Mouse (Mus musculus) limb, embryonic 13.5 days (tissue): ENCODE measurements around the gene Mtfmt. TPM values are rescaled to one million over a fixed set of nuclear protein-coding genes. Genes with fewer than 3 reads are reported as not detected.

ENCODE experiments used
- ATAC-seq: fragments of 200-750 bp; cut with Nextera tagmentation; 2 replicates; pipeline ENCODE4 v1.8.0; 2017; ENCODE audit warnings: low read depth, moderate number of reproducible peaks, moderate TSS enrichment; ENCODE audit not compliant: low FRiP score
- H3K27ac ChIP-seq: fragments of 300-500 bp; sonication (generic); 2 replicates; pipeline ENCODE4 v1.5.1; 2015; ENCODE audit warnings: inconsistent platforms, mild to moderate bottlenecking, moderate library complexity
- H3K27me3 ChIP-seq: fragments of 300-500 bp; sonication (generic); 2 replicates; pipeline ENCODE4 v1.6.1; 2015; ENCODE audit warnings: mild to moderate bottlenecking, inconsistent platforms
- H3K36me3 ChIP-seq: fragments of 300-500 bp; sonication (generic); 2 replicates; pipeline ENCODE4 v1.6.1; 2015; ENCODE audit warnings: inconsistent platforms, mild to moderate bottlenecking, moderate library complexity
- H3K4me1 ChIP-seq: fragments of 300-500 bp; sonication (generic); 2 replicates; pipeline ENCODE4 v1.6.1; 2015; ENCODE audit warnings: inconsistent platforms
- H3K4me2 ChIP-seq: fragments of 300-500 bp; sonication (generic); replicated peaks from 2 replicates; pipeline ENCODE4 v1.6.1; 2015; ENCODE audit warnings: inconsistent platforms, mild to moderate bottlenecking, moderate library complexity
- H3K4me3 ChIP-seq: fragments of 300-500 bp; sonication (generic); 2 replicates; pipeline ENCODE4 v1.5.1; 2015; ENCODE audit warnings: moderate library complexity, mild to moderate bottlenecking, inconsistent platforms
- H3K9ac ChIP-seq: fragments of 300-500 bp; sonication (generic); 2 replicates; pipeline ENCODE4 v1.6.1; 2015; ENCODE audit warnings: mild to moderate bottlenecking, inconsistent platforms
- H3K9me3 ChIP-seq: fragments of 300-500 bp; sonication (generic); 2 replicates; pipeline ENCODE4 v1.6.1; 2016; ENCODE audit warnings: inconsistent platforms
- WGBS: fragments of 180-500 bp; shearing (Covaris S2); methylation state at CpG from one replicate; pipeline ENCODE4 v1.1.7; 2015; 5-methylcytosine and 5-hydroxymethylcytosine counted together
- polyA plus RNA-seq: library from polyadenylated mRNA; unstranded; fragments of >200 nt; fragmentation: Nextera tagmentation; extraction: Ambion mirVana; gene quantifications from 2 replicates; pipeline ENCODE4 v1.2.1, GENCODE M21; 2015

Mtfmt gene
- polyA plus RNA-seq, 1 experiment from 2014 or later, result 25.2 TPM

DNA sequence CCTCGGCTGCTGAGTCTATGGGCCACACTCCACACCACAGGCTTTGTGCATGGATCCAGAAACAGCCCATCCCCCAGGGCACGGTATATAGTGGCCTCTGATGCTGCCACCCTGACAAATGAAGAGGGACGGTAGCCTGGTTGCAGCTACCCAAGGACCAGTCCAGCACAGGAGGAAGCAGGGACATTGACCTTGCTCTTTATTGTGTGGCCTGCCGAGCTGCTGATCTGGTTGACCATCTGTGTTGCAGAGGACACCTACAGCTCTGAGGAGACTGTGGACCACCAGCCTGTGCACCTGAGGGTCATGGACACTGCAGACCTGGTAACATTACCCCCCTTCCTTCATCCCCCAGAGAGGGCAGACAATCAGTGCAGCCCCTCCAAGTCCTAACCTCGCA is 28.3 kb upstream of the Mtfmt start:
- H3K9ac ChIP-seq, result no peak overlapping the region
- WGBS, result 81% methylated on average over 5 of the region's 5 CpGs
- no peaks in the 10 kb centered on the region for H3K4me1 ChIP-seq
- peaks cover 8% of the 10 kb centered on the region; the same call in 1 of the 2 replicates for H3K36me3 ChIP-seq
- no peak overlapping the region for H3K27ac ChIP-seq
- ATAC-seq, result no peak
- H3K4me2 ChIP-seq, result no peak overlapping the region
- H3K27me3 ChIP-seq, result no peaks in the 10 kb centered on the region
- no peaks in the 10 kb centered on the region for H3K9me3 ChIP-seq
- H3K4me3 ChIP-seq, result no peak overlapping the region

DNA sequence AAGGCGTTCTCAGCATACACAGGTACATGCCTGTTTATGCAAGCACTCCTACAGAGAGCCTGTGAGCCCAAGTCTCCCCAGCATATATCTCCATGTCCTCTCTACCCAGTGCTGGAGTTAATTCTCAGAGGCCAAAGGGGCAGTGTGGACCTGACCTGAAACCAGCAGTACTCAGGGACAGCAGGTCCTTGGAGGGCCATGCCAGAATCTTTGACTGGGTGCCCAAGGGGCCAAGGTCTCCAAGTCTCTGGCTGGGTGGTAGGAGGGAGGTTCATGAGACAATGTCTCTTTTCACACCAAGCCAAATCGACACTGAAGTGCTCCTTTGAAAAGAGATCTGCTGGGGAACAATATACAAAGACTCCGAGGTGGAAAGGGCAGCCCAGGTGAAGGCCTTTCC is 27.7 kb upstream of the Mtfmt start:
- Histone ChIP-seq H3K4me3 (no peak overlapping the region), H3K9me3 (no peaks in the 10 kb centered on the region), H3K4me1 (no peaks in the 10 kb centered on the region), H3K9ac (no peak overlapping the region), H3K4me2 (no peak overlapping the region), H3K27me3 (no peaks in the 10 kb centered on the region), H3K27ac (no peak overlapping the region), H3K36me3 (peaks cover 8% of the 10 kb centered on the region; the same call in 1 of the 2 replicates)
- WGBS, result 72% methylated on average over 3 of the region's 3 CpGs
- ATAC-seq, result no peak

DNA sequence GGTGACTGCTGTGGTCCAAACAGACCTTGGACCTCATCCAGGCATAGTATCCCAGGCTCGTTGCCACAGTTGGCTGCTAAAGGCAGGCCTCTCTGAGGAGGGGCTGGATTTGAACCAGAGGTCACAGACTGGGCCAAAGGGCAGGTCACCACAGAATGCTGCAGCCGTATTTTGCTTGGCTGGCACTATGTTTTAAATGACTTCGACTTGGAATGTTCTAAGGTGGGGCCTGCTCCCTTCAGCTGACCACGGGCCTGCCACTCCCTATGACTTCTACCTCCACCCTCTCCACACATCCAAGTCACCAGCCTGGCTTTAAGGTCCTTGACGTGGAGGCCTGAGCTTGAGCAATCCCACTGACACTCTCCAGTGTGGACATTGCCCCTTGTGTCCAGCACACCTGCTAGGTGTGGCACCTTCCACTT is 26.7 kb upstream of the Mtfmt start:
- ATAC-seq, result no peak

DNA sequence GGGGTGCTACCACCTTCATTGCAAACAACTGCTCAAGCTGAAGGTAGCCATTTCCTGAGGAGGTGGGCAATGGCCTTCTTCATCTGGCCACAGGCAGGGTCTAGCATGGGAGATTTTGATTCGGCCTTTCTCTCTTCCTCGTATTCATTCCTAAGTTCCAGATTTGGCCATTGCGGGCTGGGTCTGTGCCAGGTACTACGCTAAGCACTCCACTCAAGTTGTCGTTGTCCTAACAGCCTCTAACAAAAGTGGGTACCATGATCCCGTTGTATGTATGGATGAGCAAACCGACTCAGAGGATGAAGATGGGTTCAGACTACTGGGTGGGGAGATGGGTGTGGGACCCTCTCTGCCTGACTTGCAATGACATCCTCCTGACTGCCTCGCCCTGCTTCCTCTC is 25.2 kb upstream of the Mtfmt start:
- peaks cover 8% of the 10 kb centered on the region; the same call in 1 of the 2 replicates for H3K36me3 ChIP-seq
- no peak overlapping the region for H3K4me2 ChIP-seq
- 94% methylated on average over 8 of the region's 8 CpGs for WGBS
- no peak overlapping the region for H3K27ac ChIP-seq
- H3K4me1 ChIP-seq, result no peaks in the 10 kb centered on the region
- no peaks in the 10 kb centered on the region for H3K27me3 ChIP-seq
- no peak overlapping the region for H3K9ac ChIP-seq
- no peak for ATAC-seq
- H3K9me3 ChIP-seq, result no peaks in the 10 kb centered on the region
- no peak overlapping the region for H3K4me3 ChIP-seq

More for the DNA sequence above, 26.7 kb upstream of the Mtfmt start:
- Histone ChIP-seq H3K27me3 (no peaks in the 10 kb centered on the region), H3K4me1 (no peaks in the 10 kb centered on the region), H3K9me3 (no peaks in the 10 kb centered on the region), H3K9ac (no peak overlapping the region), H3K36me3 (peaks cover 8% of the 10 kb centered on the region; the same call in 1 of the 2 replicates), H3K4me2 (no peak overlapping the region), H3K27ac (no peak overlapping the region), H3K4me3 (no peak overlapping the region)
- 66% methylated on average over 5 of the region's 5 CpGs for WGBS

DNA sequence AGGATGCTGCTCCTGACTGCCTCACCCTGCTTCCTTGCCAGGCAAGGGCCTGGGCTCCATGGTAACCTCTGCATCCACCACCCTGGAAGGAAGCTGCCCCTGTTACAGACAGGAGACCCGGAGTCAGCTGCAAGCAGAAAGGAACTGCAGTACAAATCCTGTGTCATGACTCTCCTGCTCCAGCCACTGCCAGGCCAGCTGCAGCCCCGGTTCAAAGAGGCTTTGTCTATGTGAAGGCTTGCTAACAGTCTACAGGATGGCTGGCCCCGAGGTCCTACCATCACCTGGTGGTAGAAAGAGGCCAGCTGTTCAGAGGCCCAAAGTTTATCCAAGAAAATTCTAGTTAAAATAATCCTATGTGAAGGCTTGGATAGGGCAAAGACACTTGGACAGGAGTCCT is 24.3 kb upstream of the Mtfmt start:
- peaks cover 8% of the 10 kb centered on the region; the same call in 1 of the 2 replicates for H3K36me3 ChIP-seq
- H3K4me3 ChIP-seq, result no peak overlapping the region
- 70% methylated on average over 3 of the region's 3 CpGs for WGBS
- no peak for ATAC-seq
- H3K4me2 ChIP-seq, result no peak overlapping the region
- no peak overlapping the region for H3K9ac ChIP-seq
- H3K4me1 ChIP-seq, result no peaks in the 10 kb centered on the region
- H3K27me3 ChIP-seq, result no peaks in the 10 kb centered on the region
- no peaks in the 10 kb centered on the region for H3K9me3 ChIP-seq
- no peak overlapping the region for H3K27ac ChIP-seq

DNA sequence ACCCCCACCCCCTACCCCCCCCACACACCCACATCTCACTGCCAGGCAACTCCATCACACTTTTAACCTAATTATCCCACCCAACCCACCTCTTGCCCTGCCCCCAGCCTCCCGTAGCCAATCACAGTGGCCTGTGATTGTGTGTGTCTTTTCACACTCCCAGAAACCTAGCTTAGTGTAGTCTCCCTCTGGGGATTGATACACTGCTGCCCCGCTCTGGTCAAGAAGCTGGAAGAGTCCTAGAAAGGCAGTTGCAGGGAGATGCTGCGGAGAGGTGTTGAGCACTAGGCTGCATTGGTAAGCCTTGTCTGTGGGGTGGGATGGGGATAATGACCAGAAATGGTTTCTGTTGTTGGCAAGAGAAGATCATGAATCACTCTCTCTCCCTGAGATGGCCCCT is 17.8 kb upstream of the Mtfmt start:
- ATAC-seq, result no peak
- Histone ChIP-seq H3K27ac (no peak overlapping the region), H3K27me3 (no peaks in the 10 kb centered on the region), H3K4me1 (no peaks in the 10 kb centered on the region), H3K9ac (no peak overlapping the region), H3K36me3 (no peaks in the 10 kb centered on the region), H3K4me2 (no peak overlapping the region), H3K9me3 (no peaks in the 10 kb centered on the region), H3K4me3 (no peak overlapping the region)
- 26% methylated on average over 3 of the region's 3 CpGs for WGBS

DNA sequence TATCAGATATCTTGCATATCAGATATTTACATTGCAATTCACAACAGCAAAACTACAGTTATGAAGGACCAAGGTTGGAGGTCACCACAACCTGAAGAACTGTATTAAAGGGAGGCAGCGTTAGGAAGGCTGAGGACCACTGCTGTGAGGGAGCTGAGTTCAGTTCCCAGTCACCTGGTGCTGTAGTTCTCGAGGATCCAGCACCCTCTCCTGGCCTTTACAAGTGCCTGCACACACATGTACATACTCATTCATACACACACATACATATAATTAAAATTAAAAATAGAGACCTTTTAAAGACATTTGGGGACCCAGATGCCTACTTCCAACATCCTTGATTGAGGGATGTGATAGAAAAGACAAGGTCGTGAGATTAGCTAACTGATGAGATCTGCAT is 15.9 kb upstream of the Mtfmt start:
- Histone ChIP-seq H3K9me3 (no peaks in the 10 kb centered on the region), H3K27ac (no peak overlapping the region), H3K9ac (no peak overlapping the region), H3K4me2 (no peak overlapping the region), H3K36me3 (no peaks in the 10 kb centered on the region), H3K4me1 (0 out of 2 replicates have a peak, but pooled peaks cover 4% of the 10 kb centered on the region), H3K27me3 (no peaks in the 10 kb centered on the region), H3K4me3 (no peak overlapping the region)
- ATAC-seq, result no peak
- WGBS, result 72% methylated on average over 3 of the region's 3 CpGs

DNA sequence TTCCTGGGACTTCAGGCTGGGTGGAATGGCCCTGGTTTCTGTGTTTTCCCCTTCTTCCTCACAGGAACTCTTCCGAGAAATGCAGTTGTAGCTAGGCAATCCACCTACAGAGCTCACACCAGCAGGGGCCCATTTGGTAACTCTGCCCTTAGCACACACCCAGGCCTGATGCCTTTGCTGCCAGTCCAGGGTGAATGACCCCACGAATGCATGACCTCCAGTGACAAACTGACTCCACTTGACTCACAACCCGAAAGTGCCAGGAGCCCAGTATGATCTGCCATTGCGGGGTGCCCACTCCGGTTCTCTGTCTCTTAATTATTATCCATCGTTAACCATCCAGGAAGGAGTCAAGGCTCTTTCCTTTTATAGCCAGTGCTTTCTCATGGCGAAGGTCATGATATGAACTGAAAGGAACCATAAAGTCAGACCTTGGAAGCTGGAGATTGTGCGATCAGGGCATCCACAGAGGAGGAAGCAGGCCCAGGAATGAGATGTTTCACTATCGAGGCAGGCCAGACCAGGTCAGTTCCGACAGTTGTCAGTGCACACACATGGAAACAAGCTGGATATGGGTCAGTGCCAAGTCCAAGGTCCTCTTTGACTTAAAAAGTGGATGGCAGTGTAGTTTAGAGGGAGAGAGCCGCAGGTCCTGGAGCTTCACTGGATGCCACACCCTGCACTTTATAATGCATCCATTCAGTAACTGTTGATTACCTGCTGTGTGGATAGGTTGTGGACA is 12.7 kb upstream of the Mtfmt start, which contains the start of gene Slc51b:
Gene Slc51b (minus strand): TSS at position 196 of the 742 bp plus-strand sequence.
- 72% methylated on average over 11 of the region's 11 CpGs for whole genome bisulfite sequencing
- ATAC-seq, result no peak
- no peaks in the 10 kb centered on the region for H3K27me3 ChIP-seq
- no peak within 1 kb of the TSS for H3K4me3 ChIP-seq
- H3K4me1 ChIP-seq, result 0 out of 2 replicates have a peak, but pooled peaks cover 6% of the 10 kb centered on the region
- no peak within 1 kb of the TSS for H3K9ac ChIP-seq
- H3K36me3 ChIP-seq, result no peaks in the 10 kb centered on the region
- no peak within 1 kb of the TSS for H3K27ac ChIP-seq
- no peak within 1 kb of the TSS for H3K4me2 ChIP-seq
- H3K9me3 ChIP-seq, result no peaks in the 10 kb centered on the region

DNA sequence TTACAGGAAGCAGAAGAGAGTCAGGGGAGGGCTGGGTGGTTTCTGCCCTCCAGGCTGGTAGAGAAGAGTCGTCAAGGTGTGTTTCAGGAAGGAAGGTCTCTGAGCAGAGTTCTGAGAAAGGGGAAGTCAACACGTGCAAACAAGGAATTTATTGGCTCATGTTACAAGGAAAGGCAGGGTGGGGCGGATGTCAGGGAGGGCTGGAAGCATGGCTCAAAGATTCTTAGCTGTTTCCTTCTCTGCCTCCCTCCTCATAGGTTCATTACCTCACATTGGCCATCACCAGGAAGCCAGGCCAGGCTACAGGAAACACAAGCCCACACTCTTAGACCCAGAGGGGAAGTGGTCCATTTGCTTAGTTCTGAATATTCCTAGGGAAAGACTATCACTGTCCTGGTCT is 11.2 kb upstream of the Mtfmt start:
- H3K4me3 ChIP-seq, result no peak overlapping the region
- H3K27ac ChIP-seq, result no peak overlapping the region
- H3K4me2 ChIP-seq, result no peak overlapping the region
- 0 out of 2 replicates have a peak, but pooled peaks cover 6% of the 10 kb centered on the region for H3K4me1 ChIP-seq
- no peaks in the 10 kb centered on the region for H3K9me3 ChIP-seq
- no peak for ATAC-seq
- no peaks in the 10 kb centered on the region for H3K27me3 ChIP-seq
- 11% methylated on average over 3 of the region's 3 CpGs for WGBS
- H3K9ac ChIP-seq, result no peak overlapping the region
- no peaks in the 10 kb centered on the region for H3K36me3 ChIP-seq

DNA sequence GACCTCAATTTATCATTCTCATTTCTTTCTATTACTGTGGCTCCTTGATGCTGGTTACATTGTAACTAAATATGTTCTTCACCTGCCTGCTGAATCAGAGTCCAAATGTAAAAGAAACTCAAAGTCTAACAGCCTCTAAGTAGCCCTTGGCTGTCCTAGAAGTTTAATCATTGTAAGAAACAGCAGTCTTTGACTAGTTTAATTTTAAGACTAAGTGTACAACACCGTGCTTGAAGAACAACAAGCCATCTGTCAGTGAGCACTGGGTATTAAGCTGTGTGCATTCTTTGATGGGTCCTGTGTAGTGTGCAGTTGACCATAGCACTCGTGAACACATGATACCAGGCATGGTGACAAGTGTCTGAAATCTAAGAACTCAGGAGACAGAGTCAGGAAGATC is 8.1 kb upstream of the Mtfmt start:
- H3K4me2 ChIP-seq, result no peak overlapping the region
- no peak overlapping the region for H3K4me3 ChIP-seq
- no peaks in the 10 kb centered on the region for H3K9me3 ChIP-seq
- no peak overlapping the region for H3K9ac ChIP-seq
- H3K36me3 ChIP-seq, result no peaks in the 10 kb centered on the region
- WGBS, result 73% methylated on average over 2 of the region's 2 CpGs
- no peaks in the 10 kb centered on the region for H3K27me3 ChIP-seq
- no peak overlapping the region for H3K27ac ChIP-seq
- no peak for ATAC-seq
- 0 out of 2 replicates have a peak, but pooled peaks cover 6% of the 10 kb centered on the region for H3K4me1 ChIP-seq

DNA sequence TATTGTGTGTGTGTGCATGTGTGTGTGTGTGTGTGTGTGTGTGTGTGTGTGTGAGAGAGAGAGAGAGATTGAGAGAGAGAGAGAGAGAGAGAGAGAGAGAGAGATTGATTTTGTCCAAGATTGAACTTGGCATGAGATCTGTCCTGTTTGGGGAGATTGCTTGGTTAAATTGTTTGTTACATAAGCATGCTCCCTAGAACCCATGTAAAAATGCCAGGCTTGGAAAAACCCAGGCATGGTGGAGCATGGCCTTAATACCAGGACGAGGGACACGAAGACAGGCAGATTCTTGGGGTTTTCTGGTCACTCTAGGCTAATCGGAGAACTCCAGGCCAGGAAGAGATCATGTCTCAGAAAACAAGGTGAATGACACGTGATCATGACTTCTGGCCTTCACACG is 7.6 kb upstream of the Mtfmt start:
- Histone ChIP-seq H3K36me3 (no peaks in the 10 kb centered on the region), H3K9ac (no peak overlapping the region), H3K27ac (no peak overlapping the region), H3K4me2 (no peak overlapping the region), H3K4me3 (no peak overlapping the region), H3K4me1 (0 out of 2 replicates have a peak, but pooled peaks cover 6% of the 10 kb centered on the region), H3K9me3 (no peaks in the 10 kb centered on the region), H3K27me3 (no peaks in the 10 kb centered on the region)
- WGBS, result 80% methylated on average over 5 of the region's 5 CpGs
- ATAC-seq, result no peak

DNA sequence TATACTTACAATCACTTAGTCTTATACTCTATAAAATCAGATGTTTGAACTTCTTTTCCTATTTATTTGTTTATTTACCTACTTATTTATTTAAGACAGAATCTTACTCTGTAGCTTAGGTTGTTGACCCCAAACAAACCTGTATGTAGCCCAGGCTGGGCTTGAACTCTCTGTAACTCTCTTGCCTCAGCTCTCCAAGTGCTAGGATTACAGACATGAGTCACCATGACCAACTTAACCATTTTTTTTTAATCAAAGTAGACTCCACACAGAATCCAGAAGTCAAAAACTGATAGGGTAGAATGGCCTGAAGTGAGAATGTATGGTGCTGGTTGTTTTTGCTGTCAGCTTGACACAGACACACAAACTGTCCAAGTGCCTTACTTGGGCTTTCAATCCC is 5.2 kb upstream of the Mtfmt start:
- H3K4me2 ChIP-seq, result no peak overlapping the region
- H3K9ac ChIP-seq, result no peak overlapping the region
- no peaks in the 10 kb centered on the region for H3K9me3 ChIP-seq
- H3K27ac ChIP-seq, result no peak overlapping the region
- no peaks in the 10 kb centered on the region for H3K27me3 ChIP-seq
- no peaks in the 10 kb centered on the region for H3K4me1 ChIP-seq
- no peak for ATAC-seq
- no peaks in the 10 kb centered on the region for H3K36me3 ChIP-seq
- H3K4me3 ChIP-seq, result no peak overlapping the region

DNA sequence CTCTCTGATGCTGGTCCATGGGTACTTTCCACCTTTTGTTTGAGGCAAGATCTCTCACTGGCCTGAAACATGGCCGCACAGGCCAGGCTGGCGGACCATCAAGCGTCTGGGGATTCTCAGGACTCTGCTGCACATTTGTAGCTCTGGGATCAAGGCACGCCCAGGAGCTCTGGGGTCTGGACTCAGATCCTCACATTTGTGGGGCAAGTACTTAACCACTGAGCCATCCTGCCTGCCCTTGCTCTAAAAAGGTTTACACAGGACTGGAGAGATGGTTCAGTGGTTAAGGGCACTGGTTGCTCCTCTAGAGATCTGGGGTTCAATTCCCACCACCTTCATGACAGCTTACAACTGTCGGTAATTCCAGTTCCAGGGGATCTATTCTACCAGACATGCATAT is 4.7 kb upstream of the Mtfmt start:
- H3K9ac ChIP-seq, result no peak overlapping the region
- H3K27me3 ChIP-seq, result no peaks in the 10 kb centered on the region
- H3K27ac ChIP-seq, result no peak overlapping the region
- no peaks in the 10 kb centered on the region for H3K4me1 ChIP-seq
- no peak overlapping the region for H3K4me2 ChIP-seq
- H3K4me3 ChIP-seq, result no peak overlapping the region
- no peaks in the 10 kb centered on the region for H3K9me3 ChIP-seq
- WGBS, result 76% methylated on average over 5 of the region's 5 CpGs
- no peaks in the 10 kb centered on the region for H3K36me3 ChIP-seq
- ATAC-seq, result no peak
